Mouse (Mus musculus) neural tube, embryonic 10.5 days (tissue): ENCODE data around the gene Chn2.

ENCODE experiments used
- DNase-seq: peaks from one replicate; pipeline ENCODE4 v3.0.0-alpha.2; 2017; ENCODE audit warnings: low spot score; ENCODE audit errors: extremely low spot score

Gene Chn2

DNA sequence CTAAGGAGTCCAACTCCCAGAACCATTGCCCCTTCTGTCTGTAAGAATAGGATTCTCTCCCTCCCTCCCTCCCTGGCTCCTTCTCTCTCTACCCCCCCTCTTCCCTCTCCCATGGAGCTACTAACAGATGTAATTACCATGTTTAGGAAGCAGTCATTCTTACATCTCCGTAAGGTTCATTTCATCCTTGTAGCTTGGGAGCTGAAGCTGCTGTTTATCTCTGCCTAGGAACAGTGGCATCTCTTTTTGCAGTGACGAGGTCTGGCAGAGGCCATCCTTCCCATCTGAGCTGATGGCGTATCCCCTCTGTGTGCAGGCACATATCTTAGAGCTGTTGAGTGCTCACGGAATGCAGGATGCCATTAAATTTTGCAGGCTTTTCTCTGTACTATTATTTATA lies 35.1 kb downstream of the Chn2 start:
- DNase-seq, result no peak

DNA sequence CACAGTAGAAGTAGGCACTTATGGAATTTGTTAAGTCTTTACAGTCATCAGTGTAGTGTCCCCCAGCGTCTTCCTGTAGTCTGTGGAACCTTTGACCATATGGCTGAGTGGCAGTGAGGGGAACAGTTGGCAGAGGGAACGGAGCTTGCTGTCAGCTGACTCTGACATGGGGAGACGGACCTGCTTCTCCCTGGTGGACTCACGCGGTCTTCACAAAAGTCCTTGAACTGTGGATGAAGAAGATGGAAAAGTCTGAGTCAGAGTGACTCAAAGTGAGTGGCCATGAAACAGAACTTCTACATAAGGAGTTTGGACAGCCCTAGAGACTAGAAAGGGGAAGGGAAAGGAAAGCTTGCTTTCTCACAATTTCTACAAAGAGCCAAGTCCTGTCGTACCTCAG lies 36.1 kb downstream of the Chn2 start:
- DNase-seq, result no peak

DNA sequence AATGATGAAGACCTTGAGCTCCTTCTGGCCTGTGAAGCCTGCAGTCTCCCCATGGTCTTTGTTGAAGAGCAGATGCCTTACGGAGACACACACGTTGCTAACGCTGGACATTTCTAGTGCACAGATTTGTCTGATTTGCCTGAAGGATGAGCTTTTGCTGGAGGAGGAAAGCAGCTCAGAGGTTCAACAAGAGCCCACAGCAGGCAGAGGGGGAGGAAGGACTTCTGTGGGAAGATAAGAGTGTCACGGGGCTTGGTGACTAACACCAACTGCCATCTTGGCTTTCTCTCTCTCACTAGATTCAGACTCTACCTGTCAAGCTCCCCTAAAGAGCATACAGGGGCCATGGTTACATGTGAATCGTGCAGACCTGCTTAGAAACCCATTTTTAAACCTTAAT lies 37.3 kb downstream of the Chn2 start:
- DNase-seq, result no peak

DNA sequence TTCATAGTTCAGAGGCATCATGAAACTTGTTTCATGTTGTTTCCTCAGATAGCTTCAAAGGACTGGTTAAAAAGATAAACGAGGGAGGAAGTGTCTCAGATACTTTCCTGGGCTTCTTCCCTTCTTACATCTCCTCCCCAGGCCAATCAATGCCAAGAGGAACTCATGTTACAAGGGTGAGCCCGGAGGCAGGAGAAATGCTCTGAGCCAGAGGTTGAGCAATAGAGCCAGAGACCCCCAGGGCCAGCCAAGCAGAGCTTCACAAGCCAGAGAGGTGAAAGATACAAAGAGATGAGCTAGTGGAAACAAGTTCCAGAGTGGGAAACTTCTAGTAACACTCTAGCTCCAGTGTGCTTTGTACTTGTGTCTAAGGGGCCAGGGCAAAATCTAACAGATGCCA lies 38.9 kb downstream of the Chn2 start:
- no peak for DNase-seq

DNA sequence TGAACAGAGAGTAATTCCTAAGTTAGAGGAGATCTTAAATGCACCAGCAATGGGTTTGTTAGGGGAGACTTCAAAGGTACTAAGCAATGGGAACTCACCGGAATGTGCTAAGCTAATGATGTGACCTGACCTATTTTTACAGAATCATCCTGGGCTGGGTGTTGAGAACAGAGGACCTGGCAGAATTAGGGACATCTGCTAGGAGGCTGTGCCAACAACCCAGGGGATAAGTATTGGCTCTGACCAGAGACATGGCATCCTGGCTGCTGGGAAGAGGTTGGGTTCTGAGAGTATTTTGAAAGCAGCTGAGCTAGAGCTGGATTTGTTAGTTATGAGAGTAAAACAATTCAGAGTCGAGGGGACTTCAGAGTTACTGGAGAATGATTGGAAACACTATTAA lies 40.5 kb downstream of the Chn2 start:
- no peak for DNase-seq

DNA sequence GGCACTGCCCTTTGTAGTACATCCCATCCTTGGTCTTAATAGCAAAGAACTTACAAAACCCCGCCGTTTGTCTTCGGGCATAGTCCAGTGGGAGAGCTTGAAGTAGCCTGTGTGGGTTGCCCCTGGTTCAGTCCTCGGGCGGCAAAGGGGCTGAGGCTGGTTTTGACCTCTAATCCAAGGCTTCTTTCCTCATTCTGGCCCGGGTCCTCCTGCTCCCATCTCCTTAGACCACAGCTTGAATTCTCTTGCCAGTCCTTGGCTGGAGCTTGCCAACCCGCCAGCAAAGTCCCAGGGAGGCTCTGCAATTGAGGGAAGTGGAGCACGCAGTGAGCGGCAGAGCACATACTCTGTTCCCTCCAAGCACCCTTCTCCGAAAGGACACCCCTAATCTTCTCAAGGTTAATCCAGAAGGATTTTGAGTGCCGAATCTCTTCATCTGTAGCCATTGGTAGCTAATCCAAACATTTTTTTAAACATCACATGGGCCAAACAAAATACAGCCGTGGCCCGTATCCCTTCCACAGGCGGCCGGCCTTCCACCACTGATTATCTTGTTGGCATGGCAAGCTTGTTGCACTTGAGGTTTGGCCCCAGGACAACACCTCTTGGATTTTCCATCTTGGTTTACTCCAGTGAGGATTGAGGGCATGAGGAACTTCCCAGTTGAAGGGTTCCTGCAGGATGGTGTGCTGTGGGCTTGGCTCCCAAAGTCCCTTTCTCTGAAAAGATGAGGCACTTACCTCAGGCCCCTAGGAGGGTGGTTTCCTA lies 41.3 kb downstream of the Chn2 start:
- no peak for DNase-seq

DNA sequence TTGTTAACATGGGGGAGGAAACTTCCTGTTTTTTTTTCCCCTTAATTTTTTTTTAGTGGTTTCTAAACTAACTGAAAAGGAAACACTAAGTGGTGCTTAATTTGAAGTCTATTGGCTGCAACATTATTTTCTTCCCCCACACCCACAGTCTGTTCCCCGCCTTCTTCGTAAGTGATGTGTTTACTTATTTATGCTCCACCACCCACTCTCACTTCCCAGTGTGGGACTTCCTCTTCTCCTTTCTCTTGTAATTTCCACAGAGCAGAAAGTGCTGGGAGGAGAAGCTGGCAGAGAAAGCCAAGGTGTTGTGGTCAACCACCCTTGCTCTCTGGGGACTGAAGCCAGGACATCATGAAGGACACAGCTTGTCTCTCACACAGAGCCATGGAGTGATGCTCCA lies 43.2 kb downstream of the Chn2 start:
- no peak for DNase-seq

DNA sequence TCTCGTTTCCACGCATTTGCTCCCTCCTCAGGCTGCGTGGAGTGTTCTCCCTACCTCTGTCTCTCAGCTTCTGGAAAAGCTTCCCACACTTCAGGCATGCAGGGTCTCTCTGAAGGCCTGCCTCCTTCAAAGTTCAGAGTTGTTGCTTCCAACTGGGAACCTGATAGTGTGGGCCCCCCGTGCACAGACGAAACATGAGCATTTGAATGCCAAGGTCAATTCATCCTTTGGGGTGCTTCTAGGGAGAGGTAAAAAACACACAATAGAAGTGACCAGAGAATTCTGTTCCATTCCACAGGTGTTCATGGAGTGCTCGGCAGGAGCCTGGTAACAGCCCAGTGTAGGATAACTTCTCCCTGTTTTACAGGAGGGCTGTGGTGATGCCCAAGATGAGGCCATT lies 44.7 kb downstream of the Chn2 start:
- no peak for DNase-seq

DNA sequence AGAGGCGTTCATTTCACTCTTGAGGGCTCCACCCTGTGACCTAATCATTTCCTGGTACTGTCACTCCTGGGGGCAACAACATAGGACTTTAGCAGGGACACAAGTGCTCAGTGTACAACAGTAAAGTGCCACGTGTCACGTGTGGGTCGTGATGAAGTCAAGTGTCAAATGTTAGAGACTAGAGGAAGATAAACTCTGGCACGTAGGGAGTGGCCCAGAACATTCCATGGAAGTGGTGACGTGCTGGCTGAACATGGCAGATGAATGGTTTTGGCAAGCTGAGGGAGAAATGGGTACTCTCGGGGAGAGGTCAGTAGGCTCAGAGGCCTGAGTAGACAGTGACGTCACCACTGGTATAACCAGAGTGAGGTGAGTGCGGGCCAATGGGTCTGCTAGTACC lies 45.7 kb downstream of the Chn2 start:
- DNase-seq, result no peak

DNA sequence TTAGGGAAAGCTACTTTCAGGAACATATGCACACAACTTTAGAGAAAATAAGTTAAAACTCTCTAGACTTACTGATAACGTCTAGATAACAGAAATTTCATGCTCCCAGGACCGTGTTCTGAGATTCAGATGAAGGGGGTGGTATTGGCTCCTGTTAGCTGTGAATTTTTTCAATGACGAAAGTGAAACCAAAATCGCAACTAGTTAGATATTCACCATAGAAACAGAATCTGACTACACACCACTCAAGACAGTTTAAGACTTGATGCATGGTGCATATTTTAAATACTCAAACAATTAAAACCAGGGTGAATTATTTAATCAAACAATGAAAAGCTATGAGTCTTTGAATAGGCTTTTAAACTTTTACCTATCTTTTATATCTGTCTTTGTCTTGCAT lies 48.8 kb downstream of the Chn2 start:
- DNase-seq, result no peak

DNA sequence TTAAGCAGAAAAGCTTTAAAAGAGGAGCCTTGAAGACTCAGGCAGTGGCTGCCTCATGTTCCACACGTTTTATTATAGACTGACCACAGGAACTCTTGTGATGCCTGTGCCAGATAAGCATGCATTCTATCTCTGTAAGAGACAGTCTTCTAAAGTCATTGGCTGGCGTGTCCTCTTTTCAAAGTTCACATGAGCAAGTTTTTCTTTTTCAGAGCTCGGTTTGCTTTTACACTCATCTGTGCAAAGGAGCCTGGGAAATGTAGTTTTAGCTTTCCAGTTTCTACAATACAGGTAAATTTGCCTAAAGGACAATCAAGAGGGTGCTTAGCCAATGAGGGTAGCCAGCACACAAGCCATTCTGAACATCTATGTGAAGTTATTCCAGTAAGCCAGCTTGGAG lies 51.5 kb downstream of the Chn2 start:
- DNase-seq, result no peak

DNA sequence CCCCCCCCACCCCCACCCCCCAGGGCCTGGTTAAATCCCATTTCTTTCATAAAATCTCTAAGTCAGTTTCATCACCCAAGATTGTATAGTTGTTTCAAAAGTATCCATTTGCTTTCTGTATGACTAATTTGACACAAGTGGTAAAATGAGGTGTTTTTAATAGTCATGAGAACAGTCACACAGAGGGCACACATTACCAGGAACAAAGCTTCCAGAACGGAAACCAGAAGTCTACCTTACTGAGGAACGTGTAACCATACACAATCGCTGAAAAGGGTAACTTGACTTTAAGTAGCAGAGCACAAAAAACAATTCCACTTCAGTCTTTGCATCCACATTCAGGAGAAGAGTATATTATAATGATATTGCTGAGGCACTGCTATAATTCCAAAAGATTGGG lies 53.6 kb downstream of the Chn2 start:
- DNase-seq, result no peak

DNA sequence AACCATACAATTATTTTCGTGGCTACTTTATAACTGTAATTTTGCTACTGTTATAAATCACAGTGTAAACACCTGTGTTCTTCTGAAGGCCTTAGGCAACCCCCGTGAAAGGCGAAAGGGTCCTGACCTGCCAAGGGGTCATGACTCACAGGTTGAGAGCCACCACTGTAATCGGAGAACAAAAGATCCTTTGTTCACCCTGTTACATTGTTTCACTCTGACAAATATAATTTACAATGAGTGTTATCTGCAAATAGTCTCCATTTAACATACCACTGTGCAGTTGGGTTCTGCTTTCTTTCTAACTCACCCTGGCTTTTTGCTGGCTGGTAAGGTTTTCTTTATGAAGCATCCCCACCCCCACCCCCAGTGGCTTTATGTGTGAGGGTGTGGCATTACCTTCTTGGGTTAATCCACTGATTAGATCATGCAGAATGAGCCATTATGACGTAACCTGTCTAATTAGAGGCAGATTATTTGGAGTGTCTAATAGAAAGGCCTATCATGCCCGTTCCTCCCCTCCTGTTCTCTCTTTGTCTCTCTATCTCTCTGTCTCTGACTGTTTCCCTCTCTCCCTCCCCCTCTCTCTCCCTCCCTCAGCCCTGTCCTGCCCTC lies 56.9 kb downstream of the Chn2 start:
- DNase-seq, result no peak

DNA sequence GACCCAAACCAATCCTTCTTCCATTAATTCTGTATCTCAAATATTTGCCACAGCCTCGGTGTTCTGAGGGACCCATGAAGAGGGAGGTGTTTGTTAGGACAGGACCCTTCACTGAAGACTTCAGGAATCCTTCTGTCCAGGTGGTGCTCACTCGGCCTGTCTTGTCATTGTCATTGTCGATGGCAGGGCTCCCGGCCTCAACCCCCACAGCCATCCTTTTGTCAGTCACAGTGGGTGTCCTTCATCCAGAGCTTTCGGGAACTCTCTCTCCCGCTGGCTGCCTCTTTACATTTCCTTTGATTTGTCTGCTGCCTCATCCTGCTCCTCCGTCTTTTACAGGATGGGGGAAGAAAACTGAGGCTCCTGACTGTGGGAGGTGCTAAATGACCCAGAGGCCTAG lies 57.5 kb downstream of the Chn2 start:
- no peak for DNase-seq

DNA sequence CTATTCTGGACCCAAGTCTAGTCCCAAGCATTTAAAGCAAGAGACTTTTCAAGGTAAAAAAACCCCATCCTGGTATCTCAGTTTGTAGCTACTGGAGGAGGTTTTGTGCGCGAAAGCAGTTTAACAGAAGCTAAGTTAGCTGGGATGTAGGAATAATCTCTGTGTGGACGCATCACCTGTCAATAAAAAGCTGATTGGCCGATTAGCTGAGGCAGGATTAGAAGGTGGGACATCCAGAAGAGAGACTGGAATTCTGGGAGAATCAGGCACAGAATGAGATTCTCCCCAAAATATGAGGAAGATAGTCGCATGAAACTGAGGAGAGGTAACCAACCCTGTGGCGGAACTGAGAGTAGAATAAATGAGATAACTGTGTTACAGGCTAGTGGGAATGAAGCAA lies 59.0 kb downstream of the Chn2 start:
- no peak for DNase-seq

DNA sequence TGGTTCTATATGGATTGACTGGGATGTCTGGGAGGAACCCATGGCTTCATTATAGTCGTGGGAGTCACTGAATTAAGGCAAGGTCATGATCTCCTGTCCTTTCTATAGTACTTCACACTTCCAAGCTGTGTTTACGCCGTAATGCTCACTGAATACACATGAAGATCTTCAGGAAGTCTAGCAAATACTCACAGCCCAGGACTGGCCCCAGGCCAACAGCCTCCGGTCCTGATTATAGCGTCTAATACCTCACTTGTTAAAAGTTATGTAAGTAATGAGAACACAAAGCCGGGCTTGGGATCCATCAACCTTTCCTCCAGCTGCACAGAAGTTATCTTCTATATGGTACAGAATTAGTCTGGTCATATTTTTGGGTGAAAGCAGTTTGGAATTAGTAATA lies 60.3 kb downstream of the Chn2 start:
- no peak for DNase-seq

DNA sequence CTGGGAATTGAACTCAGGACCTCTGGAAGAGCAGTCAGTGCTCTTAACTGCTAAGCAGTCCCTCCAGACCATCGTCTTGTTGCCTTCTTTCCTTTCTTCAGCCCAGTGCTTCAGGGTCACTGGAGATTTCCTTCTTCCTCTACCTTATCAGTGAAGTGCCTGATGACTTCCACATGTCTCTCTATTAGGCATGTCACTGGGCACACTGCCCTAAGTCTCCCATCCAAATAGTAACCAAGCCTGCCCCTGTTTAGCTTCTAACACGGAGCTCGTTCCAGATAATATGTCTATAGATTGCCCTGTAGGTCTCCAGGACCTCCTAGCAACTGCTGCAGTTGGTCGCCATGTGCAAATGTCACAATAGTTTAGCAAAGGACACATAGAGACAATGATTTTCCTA lies 62.9 kb downstream of the Chn2 start:
- DNase-seq, result no peak

DNA sequence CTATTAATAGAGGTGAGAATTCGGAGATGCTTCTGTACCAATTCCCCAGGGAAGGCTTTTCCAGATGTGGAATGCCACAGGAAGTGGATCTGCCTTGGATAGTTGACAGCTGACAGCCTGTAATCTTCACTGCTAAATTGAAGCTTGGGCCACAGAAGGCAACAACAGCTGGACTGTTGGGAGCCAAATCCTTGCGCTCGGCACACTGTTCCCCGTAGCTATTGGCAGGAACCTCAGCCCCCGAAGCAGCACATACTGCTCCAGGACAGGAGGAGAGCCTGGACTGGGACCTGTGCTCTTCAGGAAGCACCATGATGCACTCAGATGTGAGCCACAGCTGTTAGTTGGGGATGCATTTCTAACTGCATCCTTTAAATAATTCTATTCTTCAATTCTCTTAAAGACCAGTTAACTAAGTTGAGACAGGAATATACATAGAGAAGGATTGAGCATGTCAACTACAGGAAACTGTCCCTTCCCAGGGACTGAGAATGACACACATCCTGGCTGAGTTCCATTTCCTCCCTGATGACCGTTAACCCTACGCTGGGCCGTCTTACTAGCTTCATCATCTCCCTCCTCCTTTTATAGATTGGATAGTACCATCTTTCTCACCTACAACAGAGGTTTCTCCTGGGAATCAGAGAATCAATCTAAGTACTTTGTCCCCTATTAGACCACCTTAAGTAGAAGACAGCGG lies 64.1 kb downstream of the Chn2 start:
- DNase-seq, result no peak

DNA sequence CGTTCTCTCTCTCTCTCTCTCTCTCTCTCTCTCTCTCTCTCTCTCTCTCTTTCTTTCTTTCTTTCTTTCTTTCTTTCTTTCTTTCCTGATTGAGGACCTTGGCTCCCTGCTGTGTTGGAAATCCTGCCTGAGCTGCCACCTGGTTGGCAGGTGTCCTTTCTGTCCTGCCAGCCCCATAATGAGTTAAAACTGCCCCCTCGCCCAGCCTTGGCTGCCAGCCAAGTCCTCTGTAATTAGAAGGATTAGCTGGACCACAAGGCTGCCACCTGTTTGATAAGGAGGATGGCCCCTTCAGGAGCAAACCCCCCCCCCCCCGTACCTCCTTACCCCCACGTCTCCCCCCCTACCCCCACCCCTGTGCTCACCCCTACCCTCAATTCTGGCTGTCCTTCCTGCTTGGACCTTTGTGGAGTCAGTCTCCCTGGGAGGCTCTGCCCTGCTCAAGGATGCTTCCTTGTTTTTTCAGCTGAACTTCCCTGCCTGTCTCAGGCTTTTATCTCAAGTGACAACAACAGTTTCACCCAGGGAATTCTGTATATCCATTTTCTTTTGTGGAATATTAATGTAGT lies 72.1 kb downstream of the Chn2 start:
- DNase-seq, result no peak

DNA sequence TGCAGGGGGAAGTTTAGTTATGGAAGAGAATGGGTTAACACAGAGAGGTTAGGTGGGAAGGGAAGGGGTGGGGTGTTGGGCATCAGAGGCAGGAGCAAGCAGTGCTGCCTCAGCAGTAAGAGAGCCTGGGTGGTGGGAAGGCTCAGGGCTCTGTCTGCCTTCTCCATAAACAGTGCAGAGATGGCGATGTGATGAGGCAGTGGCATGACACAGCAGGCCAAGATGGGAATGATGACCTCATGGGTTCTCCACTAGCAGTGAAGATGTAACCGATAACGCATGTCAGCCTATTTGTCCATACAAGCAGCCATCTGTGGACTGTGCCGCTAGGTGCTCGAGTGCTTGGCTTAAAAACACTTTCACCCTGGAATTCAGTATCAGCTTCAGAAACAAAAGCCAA lies 74.0 kb downstream of the Chn2 start:
- DNase-seq, result no peak

DNA sequence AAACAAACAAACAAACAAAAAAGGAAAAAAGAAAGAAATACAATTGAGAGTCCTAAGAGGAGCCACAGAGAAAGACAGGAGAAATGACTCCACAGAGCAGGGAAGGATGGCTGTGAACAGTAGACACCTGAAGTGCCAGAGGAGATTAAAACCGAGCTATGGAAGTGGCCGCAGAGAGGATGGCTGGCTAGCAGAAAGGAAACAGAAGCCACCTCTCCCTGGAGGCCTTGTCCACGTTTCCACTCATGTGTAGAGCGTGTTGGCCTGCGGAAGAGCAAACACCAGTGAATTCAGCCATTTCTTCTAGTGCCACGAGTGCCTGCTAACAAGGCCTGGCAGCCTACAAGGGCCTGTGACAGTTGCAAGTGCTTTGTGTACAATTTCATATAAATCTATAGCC lies 75.1 kb downstream of the Chn2 start:
- DNase-seq, result no peak

DNA sequence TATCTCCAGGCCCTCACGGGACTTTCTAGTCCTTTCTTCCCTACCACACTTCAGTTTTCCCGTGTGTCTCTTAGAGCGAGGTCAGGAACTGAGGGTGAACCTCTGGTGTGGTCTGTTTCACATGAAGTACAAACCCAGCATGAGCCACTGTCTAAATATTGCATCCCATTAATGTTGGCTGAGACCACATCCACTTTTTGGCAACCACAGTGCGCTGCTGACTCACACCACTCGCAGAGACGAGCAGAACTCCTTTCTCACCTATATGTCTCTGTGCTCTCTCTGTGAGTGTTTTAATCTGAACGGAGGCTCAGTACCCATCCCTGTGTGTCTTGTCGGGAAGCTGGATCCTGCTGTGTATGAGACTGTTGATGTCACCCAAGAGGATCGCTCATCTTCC lies 76.9 kb downstream of the Chn2 start:
- DNase-seq, result no peak
